Mouse (Mus musculus) erythroblast, embryonic 14.5 days (primary cell): ENCODE measurements around the gene Epn2.

Experiments
- GATA1 ChIP-seq: IDR thresholded peaks from 2 replicates; pipeline ENCODE4 v1.6.1; 2012; ENCODE audit warnings: low read length, inconsistent platforms, mixed read lengths
- TAL1 ChIP-seq: IDR thresholded peaks from 3 replicates; pipeline ENCODE4 v1.6.1; 2012; ENCODE audit warnings: low read length, inconsistent platforms, mixed read lengths

DNA sequence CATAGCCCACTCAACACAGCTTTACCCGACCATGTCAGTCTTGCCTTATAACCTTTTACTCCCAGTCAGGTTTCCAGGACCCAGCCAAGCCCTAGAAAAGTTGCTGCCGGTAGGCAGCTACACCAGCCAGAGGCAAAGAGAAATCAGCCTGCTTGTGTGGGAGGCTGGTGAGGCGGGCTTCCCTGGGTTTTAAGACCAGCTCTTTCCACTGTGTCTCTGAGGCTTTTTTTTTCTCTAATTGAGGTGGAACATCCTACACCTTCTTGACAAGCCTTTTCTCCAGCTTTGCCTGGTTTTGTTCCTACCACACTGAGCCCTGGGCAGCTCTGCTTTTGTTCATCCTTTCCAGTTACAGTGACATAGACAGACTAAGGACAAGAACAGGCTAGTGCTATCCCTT lies 31.7 kb upstream of the Epn2 start:
- no peak for TF ChIP-seq TAL1
- TF ChIP-seq GATA1: no peak
